Mouse (Mus musculus) induced T-regulatory cell, adult 2 months (primary cell): Measurements from ENCODE around the gene Zdhhc5.
"Not testable (repeated sequence)": the region's sequence is repeated elsewhere in the genome, so short reads cannot be mapped to it uniquely, and the experiment has no call there.

Experiments
- DNase-seq: peaks from one replicate; pipeline ENCODE4 v3.0.0-alpha.2; 2012; ENCODE audit warnings: low read depth

The Zdhhc5 gene

GRCm38 (mm10) chr2:84695007-84695695 is 19.8 kb downstream of the Zdhhc5 start:
- DNase-seq, result no peak

DNA sequence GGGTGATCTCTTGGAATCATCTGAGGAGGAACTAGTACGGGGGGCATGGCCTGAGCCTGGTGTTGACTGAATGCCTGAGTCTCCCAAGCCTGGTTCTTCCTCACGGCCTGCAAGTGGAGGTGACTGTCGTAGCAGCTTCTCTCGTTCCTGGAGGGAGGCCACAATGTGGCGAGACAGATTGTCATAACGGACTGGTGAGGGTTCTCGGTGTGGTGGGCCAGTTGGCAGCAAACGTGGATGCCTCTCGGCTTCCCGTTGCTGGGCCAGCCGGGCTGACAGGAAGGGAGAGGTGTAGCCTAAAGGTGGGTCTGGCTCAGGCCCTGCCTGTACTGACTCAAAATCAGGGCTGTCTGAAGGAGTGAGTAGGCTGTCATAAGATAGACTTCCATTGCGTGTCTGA is 24.9 kb downstream of the Zdhhc5 start:
- no peak for DNase-seq

- no peak for DNase-seq
Measured at GRCm38 (mm10) chr2:84688080-84688844, 26.7 kb downstream of the Zdhhc5 start.

GRCm38 (mm10) chr2:84682605-84683183 is 32.3 kb downstream of the Zdhhc5 start:
- DNase-seq, result no peak

DNA sequence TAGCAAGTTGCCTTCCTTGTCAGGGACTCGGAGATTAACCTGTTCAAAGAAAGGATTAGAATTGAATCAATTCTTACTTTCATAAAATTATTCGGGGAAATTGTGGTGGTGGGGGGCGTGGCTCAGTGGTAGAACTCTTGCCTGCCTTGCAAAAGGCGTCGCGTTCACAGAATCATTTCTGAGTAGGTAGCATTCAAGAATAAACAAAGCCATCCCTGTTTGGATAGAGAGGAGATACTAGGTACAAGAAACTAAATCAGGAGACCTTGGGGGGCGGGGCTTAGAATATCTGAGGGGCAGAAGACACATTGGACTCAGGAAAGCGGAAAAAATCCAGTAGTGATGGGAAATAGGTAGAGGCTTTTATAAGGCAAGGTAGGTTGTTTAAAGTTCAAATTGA is 36.0 kb downstream of the Zdhhc5 start, which contains the start of gene Tmx2:
Gene Tmx2, minus strand, starts transcription at position 125 of the 400 bp plus-strand sequence.
- peak; percentile 44 for DNase-seq

DNA sequence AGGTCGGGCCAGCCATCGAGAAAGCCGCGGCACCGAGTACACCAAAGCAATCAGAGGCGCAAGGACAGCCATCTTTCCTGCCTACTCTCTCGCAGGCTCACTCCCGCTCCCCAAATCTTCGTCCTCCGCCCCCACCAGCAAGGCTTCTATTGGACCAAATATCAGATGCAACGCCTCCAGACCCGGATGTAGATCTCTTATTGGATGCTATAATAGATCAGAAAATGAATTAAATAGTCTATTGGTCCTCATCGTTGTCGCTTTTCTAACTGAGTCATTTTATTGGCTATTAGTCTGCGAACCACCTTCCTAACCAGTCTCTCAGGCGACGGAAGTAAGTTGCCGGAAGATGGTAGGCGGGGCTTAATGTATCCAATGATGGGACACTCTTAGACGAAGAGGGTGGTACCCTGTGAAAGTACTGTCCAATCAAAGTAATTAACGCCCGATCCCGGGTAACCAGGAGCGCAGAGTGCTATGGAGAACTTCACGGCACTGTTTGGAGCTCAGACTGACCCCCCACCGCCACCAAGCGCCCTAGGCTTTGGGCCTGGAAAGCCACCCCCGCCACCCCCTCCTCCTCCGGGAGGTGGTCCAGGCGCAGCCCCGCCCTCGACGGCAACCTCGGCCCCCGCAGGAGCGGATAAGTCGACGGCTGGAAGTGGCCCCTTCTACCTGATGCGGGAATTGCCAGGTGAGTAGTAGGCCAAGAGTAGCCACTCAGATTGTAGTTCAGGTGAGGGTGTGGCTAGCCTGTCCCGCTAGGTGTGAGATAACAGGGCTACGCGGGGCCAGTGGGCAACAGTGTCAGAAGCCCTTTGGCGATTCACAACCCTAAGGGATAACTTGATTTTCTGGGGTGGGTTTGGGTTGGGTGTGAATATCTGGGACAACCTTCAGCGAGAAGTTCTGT is 36.8 kb downstream of the Zdhhc5 start, which contains the start of the genes Gm28635 and Med19:
Gene Gm28635, minus strand, starts transcription at position 74 of the 913 bp plus-strand sequence.
Gene Med19, plus strand, starts transcription at position 435 of the 913 bp plus-strand sequence.
- DNase-seq, result peak; percentile 99

DNA sequence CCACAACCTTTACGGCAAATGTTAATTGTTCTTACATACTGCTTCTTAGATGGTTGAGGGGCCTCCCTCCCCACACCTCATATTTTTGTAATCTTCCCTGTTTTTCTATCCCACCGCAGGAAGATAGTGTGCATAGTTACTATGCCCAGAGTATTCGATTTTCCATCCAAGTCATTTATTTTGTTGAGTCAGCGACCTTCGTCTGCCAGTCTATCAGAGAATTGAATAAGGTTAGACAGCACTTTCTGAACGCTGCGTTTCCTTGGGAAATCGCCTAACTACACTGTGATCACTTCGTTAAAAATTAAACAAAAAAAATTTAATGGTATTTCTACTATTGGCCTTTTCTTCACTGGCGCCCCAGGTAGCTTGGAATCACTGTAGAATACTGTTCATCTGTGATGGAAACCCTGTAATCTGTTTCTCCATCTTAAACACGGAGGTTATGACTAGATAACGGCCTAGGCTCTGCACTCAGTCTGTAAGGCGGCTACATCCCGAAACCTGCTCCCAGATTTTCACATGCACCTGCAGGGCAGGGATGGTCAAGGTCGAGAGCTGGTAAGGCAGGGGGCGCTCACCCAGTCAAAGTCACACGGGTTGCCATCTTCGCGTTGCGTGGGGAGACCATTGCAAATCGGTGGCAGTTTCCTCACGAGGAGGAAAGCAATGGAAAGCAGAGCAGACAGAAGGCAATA is 37.6 kb downstream of the Zdhhc5 start:
- DNase-seq, result no peak

DNA sequence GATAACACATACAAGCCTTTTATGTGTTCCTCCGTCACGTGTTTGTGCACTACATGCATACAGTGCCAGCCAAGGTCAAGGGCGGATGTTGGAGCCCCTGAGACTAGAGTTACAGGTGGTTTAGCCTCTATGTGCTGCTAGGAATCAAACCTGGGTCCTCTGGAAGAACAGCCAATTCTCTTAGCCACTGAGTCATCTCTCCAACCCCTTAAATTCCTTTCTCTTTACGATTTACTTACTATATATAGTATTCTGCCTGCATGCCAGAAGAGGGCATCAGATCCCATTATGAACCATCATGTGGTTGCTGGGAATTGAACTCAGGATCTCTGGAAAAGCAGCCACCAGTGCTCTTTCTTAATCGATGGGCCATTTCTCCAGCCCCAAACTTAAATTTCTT is 43.4 kb downstream of the Zdhhc5 start:
- DNase-seq, result not testable (repeated sequence)

DNA sequence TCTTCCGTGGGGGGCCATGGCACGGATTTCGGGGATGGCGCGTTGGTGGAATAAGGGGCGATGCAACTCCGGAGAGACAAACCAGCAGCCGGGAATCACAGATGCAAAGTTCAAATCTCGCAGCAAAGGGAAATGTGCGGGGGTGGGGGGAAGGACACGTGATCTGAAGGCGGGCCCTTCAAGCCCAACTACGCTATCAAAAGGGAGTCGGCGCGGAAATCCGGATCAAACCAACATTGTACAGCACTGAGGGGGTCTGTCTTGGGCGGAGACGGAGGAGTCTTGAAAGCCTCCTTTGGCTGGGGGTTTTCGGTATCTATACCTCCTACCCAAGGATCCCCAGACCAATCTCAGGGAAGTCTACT is 44.4 kb downstream of the Zdhhc5 start, which contains the start of gene Selenoh:
Gene Selenoh, minus strand, starts transcription at position 202 of the 365 bp plus-strand sequence.
- peak; percentile 95 for DNase-seq

DNA sequence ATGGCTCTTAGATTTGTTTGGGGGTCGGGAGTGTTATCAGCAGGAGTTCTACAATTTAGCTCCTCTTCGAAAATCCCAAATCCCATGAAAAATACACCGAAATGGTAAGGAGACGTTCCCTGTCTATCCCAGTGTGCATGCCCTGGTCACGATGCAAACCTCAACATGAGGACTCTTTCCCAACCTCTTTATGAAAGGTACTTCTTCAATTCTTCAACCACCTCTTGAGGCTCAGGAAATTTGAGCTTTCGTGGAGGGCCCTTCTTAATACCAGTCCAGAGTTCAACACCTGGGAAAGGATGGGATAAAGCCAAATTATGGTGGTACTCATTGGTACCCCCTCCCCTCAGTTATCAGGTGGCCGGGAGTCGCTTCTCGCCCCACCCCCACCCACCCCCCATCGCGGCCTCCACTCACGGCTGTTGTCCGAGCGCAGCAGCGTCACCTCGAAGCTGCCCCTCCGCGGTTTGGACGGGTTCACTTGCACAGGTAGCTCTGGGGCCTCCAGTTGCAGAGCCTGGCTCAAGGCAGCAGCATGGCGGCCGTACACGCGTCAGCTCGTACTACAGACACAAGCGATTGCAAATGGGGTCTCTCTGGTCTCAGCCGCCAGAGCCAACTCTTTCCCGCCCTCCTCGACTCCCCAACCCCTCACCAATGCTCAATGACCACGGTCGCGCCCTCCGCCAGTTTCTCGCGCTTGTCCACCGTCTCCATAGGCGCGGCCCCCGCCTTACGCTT is 45.0 kb downstream of the Zdhhc5 start:
- DNase-seq, result peak; percentile 21

- DNase-seq, result no peak
Measured at GRCm38 (mm10) chr2:84666081-84666480, 48.9 kb downstream of the Zdhhc5 start.

DNA sequence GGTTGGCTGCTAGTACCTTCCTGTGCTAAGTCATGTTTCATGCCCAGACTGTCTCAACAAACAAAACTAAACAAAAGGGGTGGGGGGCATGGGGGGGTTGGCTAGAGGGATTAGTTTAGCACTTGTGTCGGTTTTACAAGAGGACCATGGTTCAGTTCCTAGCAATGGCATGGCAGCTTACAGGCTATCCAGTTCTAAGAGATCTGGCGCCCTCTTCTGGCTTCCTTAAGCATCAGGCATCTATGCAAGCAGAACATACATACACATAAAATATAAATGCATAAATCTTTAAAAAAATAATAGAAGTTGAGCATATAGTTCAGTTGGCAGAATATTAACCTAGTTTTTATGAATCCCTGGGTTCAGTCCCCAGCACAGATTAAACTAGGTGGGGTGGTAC is 52.1 kb downstream of the Zdhhc5 start:
- DNase-seq, result peak; percentile 78

DNA sequence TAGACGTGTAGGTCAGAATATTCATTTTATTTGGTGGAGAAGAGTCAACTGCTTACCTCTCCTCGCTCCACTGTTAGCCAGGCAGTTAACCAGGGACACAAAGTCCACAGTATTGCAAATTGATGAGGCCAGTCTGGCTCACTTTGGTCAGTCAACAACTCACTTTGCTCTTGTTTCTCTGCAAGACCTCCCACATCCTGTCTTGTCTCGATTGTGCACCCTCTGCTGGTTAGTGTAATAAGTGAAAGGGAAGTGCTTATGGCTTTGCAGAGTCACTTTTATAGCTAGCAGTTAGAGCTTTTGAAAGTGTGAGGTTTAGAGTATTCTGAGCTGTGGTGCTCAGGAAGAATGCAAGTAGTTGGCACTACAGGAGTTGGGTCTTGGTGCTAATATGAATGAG is 54.7 kb downstream of the Zdhhc5 start:
- DNase-seq, result peak; percentile 81

DNA sequence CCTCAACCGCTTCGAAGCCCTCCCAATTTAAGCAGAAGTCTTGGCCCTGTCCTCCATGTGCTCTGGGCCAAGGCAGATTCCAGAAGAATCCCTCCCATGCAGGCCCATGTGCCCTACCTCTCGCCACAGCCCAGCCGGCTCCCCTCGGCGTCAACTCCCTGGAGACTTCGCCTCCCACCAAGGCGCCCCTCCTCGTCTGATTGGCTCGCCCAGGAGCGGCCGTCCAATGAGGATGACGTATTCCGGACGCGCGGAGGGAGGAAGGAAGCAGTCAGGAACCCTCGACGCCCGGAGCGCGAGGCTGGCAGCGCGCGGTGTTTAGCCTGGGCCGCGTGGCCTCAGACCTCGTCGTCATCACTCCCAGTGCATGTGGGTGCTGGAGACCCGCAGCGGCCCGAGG is 56.2 kb downstream of the Zdhhc5 start, which contains the start of gene Btbd18:
Gene Btbd18, plus strand, starts transcription at position 274 of the 400 bp plus-strand sequence.
- no peak for DNase-seq

GRCm38 (mm10) chr2:84655864-84656263 is 59.1 kb downstream of the Zdhhc5 start:
- DNase-seq, result no peak

DNA sequence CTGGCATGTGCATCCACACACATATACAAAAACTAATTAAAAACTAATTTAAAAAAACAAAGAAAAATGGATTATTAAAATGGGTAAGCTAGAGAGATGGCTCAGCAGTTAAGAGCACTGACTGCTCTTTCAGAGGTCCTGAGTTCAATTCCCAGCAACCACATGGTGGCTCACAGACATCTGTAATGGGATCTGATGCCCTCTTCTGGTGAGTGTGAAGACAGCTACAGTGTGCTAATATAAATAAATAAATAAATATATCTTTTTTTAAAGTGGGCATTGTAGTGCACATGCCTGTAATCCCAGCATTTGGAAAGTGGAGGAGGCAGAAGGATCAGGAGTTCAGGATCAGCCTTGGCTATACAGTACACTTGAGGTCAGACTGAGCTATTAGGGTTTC is 61.6 kb downstream of the Zdhhc5 start:
- DNase-seq, result no peak

DNA sequence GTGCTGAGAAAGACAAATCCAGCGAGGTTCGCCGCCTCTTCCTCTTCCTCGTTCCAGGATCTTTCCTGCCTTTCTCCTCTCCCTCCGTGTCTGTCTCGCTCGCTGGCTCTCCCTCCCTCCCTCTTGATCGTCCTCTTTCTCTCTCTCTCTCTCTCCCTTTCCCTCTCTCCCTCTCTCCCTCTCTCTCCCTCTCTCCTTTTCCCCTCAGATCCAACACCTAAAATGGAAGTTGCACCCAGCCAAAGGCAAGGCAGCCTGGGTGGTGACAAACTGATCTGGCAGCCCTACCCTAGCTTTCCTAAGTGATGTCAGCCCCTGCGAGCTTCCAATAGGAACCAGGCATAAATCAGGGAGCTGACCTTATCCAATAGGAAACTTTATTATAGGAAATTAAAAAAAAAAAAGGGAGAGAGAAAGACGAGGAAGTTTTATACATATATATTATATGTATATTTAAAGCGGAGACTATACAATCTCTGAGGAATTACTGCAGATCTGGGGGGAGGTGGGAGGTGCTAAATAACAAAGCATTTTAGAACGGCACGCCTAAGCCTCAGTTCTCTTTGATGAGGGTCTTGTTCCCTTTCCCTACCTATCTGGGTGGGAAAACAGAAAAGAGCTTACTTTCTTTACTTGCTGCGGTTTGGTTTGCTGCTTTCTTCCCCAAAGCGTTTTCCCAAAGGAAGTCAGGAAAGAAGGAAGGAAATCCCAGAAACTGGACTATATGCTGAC is 64.3 kb downstream of the Zdhhc5 start, which contains the start of gene Ctnnd1:
Gene Ctnnd1, minus strand, starts transcription at position 302 of the 732 bp plus-strand sequence.
- no peak for DNase-seq

GRCm38 (mm10) chr2:84649674-84650073 is 65.3 kb downstream of the Zdhhc5 start:
- no peak for DNase-seq

- no peak for DNase-seq
Measured at GRCm38 (mm10) chr2:84648369-84648768, 66.6 kb downstream of the Zdhhc5 start.
